Comparison of ENCODE assay signal across 25 mouse cellular contexts in the genomic region with DNA sequence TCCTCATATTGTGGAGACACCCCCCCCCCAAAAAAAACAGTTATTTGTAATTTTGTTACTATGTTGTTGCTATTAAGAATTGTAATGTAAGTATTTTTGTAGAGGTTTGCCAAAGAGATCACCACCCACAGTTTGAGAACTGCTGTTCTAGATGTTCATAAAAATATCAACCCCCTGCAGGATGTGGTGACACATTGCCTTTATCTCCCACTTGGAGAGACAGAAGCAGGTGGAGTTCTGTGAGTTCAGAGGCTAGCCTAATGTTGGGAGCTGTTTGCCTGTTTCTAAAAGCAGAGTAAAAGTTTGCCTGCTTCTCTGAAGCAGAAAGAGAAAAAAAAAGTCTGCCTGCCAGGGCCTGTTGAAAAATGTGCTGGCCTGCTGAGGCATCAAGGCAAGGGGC.
A peak's percentile ranks its signal among the peaks of the same experiment; 100 is the strongest.
DNase-seq lines count a peak whose midpoint lies in the region; ATAC-seq and TF ChIP-seq lines count a peak whose summit lies in the region.
"Had no signal": no experiment of that assay in that cellular context is flagged by ENCODE, and none has a peak within 500 bp of the region (broad histone marks: within the 10 kb centered on the region; RNA-seq: fewer than 3 reads in every experiment).

No protein-coding gene starts in this region.

- peaks cover 18 to 20% of the 10 kb centered on the region in 2 experiments for H3K4me1 ChIP-seq in MEL (ENCODE audit: control insufficient read depth in 1 of 2, insufficient read depth in 2 of 2, low read length in 2 of 2)
- H3K4me1 ChIP-seq in liver, embryonic 12.5 days, result peaks cover 10% of the 10 kb centered on the region
- no peaks in the 10 kb centered on the region for H3K4me1 ChIP-seq in lung, postnatal 0 days (ENCODE audit: insufficient read depth, low read depth, low read length)
- H3K4me1 ChIP-seq: embryonic facial prominence, embryonic 13.5 days; heart, embryonic 13.5 days; hindbrain, embryonic 15.5 days; intestine, embryonic 15.5 days; limb, embryonic 13.5 days; lung, embryonic 15.5 days; midbrain, embryonic 13.5 days; neural tube, embryonic 13.5 days; stomach, embryonic 15.5 days had no signal

- peak; percentile 84 for ATAC-seq in liver, embryonic 12.5 days
- peak; percentile 96 for ATAC-seq in megakaryocyte-erythroid progenitor cell, adult 5-6 weeks (replicated peaks; ENCODE audit: low FRiP score, low TSS enrichment, poor library complexity, severe bottlenecking)
- ATAC-seq in lung, postnatal 0 days, result no peak
- ATAC-seq: CD4-positive, CD25-positive, alpha-beta regulatory T cell, adult 4 months; forebrain, postnatal 0 days; intestine, embryonic 15.5 days; midbrain, embryonic 13.5 days had no signal

- no peak for TF ChIP-seq RAD21 in MEL (IDR thresholded peaks at IDR 0.05; ENCODE audit: low read depth, low read length)

- peak overlapping the region; percentile 12; the same call in 1 of the 2 replicates for H3K9ac ChIP-seq in MEL (ENCODE audit: control insufficient read depth, low read depth, low read length, poor library complexity, severe bottlenecking)
- H3K9ac ChIP-seq in liver, embryonic 12.5 days, result peak overlapping the region; percentile 49
- H3K9ac ChIP-seq in lung, postnatal 0 days (replicated peaks; ENCODE audit: low read depth), result no peak overlapping the region
- H3K9ac ChIP-seq: embryonic facial prominence, embryonic 13.5 days; forebrain, postnatal 0 days; heart, embryonic 13.5 days; hindbrain, embryonic 15.5 days; intestine, embryonic 15.5 days; limb, embryonic 13.5 days; lung, embryonic 15.5 days; midbrain, embryonic 13.5 days; neural tube, embryonic 13.5 days; stomach, embryonic 15.5 days had no signal

- peak in 2 of 3 experiments; percentile 11 to 14; a peak in 2 of 6 replicates for TF ChIP-seq CTCF in MEL (IDR thresholded peaks at IDR 0.05 in 2 of 3, conservative IDR thresholded peaks at IDR 0.05 in 1 of 3; ENCODE audit: control insufficient read depth in 1 of 3, insufficient read depth in 1 of 3, low read depth in 2 of 3, low read length in 3 of 3, poor library complexity in 1 of 3, severe bottlenecking in 1 of 3)
- TF ChIP-seq CTCF in lung, postnatal 0 days (IDR thresholded peaks at IDR 0.05), result no peak

- peak; percentile 81 for DNase-seq in MEL (ENCODE audit: low read depth, low spot score)
- DNase-seq in brain, adult 2 months (ENCODE audit: low read depth, low spot score), result peak; percentile 10
- DNase-seq in lung, postnatal 0 days (ENCODE audit: low spot score), result no peak
- DNase-seq in layer of hippocampus, postnatal 36 days, result no peak
- DNase-seq in embryo, embryonic 9.5 days (ENCODE audit: extremely low spot score), result no peak
- DNase-seq: adrenal gland, postnatal 25 days; cerebellum, adult 9-11 months; forebrain, postnatal 0 days; heart, postnatal 36 days; kidney, postnatal 36 days; right cerebral cortex, adult 18-20 months; spleen, adult 18-20 months; thymus, adult 18-20 months had no signal

- peak overlapping the region; percentile 40 for H3K4me2 ChIP-seq in liver, embryonic 12.5 days
- no peak overlapping the region for H3K4me2 ChIP-seq in lung, postnatal 0 days (replicated peaks; ENCODE audit: low read depth, low read length)
- H3K4me2 ChIP-seq: embryonic facial prominence, embryonic 13.5 days; heart, embryonic 13.5 days; hindbrain, embryonic 15.5 days; intestine, embryonic 15.5 days; limb, embryonic 13.5 days; lung, embryonic 15.5 days; midbrain, embryonic 13.5 days; neural tube, embryonic 13.5 days; stomach, embryonic 15.5 days had no signal

- H3K36me3 ChIP-seq in MEL (ENCODE audit: control insufficient read depth in 1 of 2, insufficient read depth in 2 of 2, low read length in 2 of 2), result peaks cover 23 to 44% of the 10 kb centered on the region in 2 experiments
- H3K36me3 ChIP-seq in liver, embryonic 12.5 days, result peaks cover 76% of the 10 kb centered on the region
- H3K36me3 ChIP-seq in lung, postnatal 0 days (ENCODE audit: insufficient read depth, low read length), result peaks cover 20% of the 10 kb centered on the region

- H3K27me3 ChIP-seq in MEL (ENCODE audit: control insufficient read depth in 1 of 2, insufficient read depth in 2 of 2, low read length in 2 of 2), result no peaks in the 10 kb centered on the region
- no peaks in the 10 kb centered on the region for H3K27me3 ChIP-seq in liver, embryonic 12.5 days (replicated peaks)
- H3K27me3 ChIP-seq in lung, postnatal 0 days (replicated peaks; ENCODE audit: insufficient read depth, low read length), result no peaks in the 10 kb centered on the region
- H3K27me3 ChIP-seq: embryonic facial prominence, embryonic 13.5 days; heart, embryonic 13.5 days; hindbrain, embryonic 15.5 days; intestine, embryonic 15.5 days; limb, embryonic 13.5 days; lung, embryonic 15.5 days; midbrain, embryonic 13.5 days; neural tube, embryonic 13.5 days; stomach, embryonic 15.5 days had no signal

- no peak overlapping the region for H3K4me3 ChIP-seq in MEL (ENCODE audit: control insufficient read depth in 1 of 2, insufficient read depth in 1 of 2, low read depth in 2 of 2, low read length in 2 of 2)
- H3K4me3 ChIP-seq in liver, embryonic 12.5 days, result no peak overlapping the region
- no peak overlapping the region for H3K4me3 ChIP-seq in lung, postnatal 0 days (ENCODE audit: low read depth, low read length)
- H3K4me3 ChIP-seq: embryonic facial prominence, embryonic 13.5 days; heart, embryonic 13.5 days; hindbrain, embryonic 15.5 days; intestine, embryonic 15.5 days; limb, embryonic 13.5 days; lung, embryonic 15.5 days; midbrain, embryonic 13.5 days; neural tube, embryonic 13.5 days; stomach, embryonic 15.5 days had no signal

- no peaks in the 10 kb centered on the region for H3K79me2 ChIP-seq in MEL (ENCODE audit: control insufficient read depth, insufficient read depth, low read length, poor library complexity)

- peak; percentile 75 to 86 for TF ChIP-seq EP300 in MEL (IDR thresholded peaks at IDR 0.05; ENCODE audit: low read depth in 1 of 2, low read length in 2 of 2)
- TF ChIP-seq EP300 in lung, postnatal 0 days (IDR thresholded peaks at IDR 0.05), result no peak

- H3K27ac ChIP-seq in MEL (ENCODE audit: control insufficient read depth, low read depth, low read length), result peak overlapping the region; percentile 60
- H3K27ac ChIP-seq in liver, embryonic 12.5 days, result peak overlapping the region; percentile 72
- H3K27ac ChIP-seq in lung, postnatal 0 days (ENCODE audit: low read length), result no peak overlapping the region
- H3K27ac ChIP-seq: embryonic facial prominence, embryonic 13.5 days; heart, embryonic 13.5 days; hindbrain, embryonic 15.5 days; intestine, embryonic 15.5 days; limb, embryonic 13.5 days; lung, embryonic 15.5 days; midbrain, embryonic 13.5 days; neural tube, embryonic 13.5 days; stomach, embryonic 15.5 days had no signal

- H3K9me3 ChIP-seq in MEL (replicated peaks; ENCODE audit: insufficient read depth, low read length), result no peaks in the 10 kb centered on the region
- H3K9me3 ChIP-seq in liver, embryonic 12.5 days (replicated peaks), result no peaks in the 10 kb centered on the region
- H3K9me3 ChIP-seq in lung, postnatal 0 days (ENCODE audit: low read length), result no peaks in the 10 kb centered on the region
- H3K9me3 ChIP-seq: embryonic facial prominence, embryonic 13.5 days; heart, embryonic 13.5 days; hindbrain, embryonic 15.5 days; intestine, embryonic 15.5 days; limb, embryonic 13.5 days; lung, embryonic 15.5 days; midbrain, embryonic 13.5 days; neural tube, embryonic 13.5 days; stomach, embryonic 15.5 days had no signal

- TF ChIP-seq POLR2A in MEL (IDR thresholded peaks at IDR 0.05; ENCODE audit: control insufficient read depth in 1 of 2, insufficient read depth in 1 of 2, low read depth in 1 of 2, low read length in 2 of 2, poor library complexity in 1 of 2), result no peak

TF ChIP-seq in MEL, 35 proteins besides CTCF, POLR2A, EP300 and RAD21:
- TF ChIP-seq MAX (IDR thresholded peaks at IDR 0.05; ENCODE audit: low read length) (peak; percentile 32; the same call in 1 of the 2 replicates), ZNF384 (IDR thresholded peaks at IDR 0.05; ENCODE audit: low read depth, low read length) (peak; percentile 23; the same call in 1 of the 2 replicates), ETS1 (IDR thresholded peaks at IDR 0.05; ENCODE audit: low read depth, low read length) (peak; percentile 54; the same call in 1 of the 2 replicates), SMC3 (IDR thresholded peaks at IDR 0.05; ENCODE audit: low read depth, low read length) (no peak), SIN3A (IDR thresholded peaks at IDR 0.05; ENCODE audit: low read length) (peak; percentile 53; the same call in 1 of the 2 replicates), MYC (IDR thresholded peaks at IDR 0.05; ENCODE audit: low read depth, low read length) (no peak), JUND (IDR thresholded peaks at IDR 0.05; ENCODE audit: low read depth, low read length) (no peak), MXI1 (IDR thresholded peaks at IDR 0.05; ENCODE audit: low read depth, low read length) (0 out of 2 replicates have a peak, but pooled peaks have one; percentile 43), GATA1 (IDR thresholded peaks at IDR 0.05; ENCODE audit: low read depth, low read length) (peak; percentile 81), TAL1 (IDR thresholded peaks at IDR 0.05; ENCODE audit: low read length) (peak; percentile 55), TCF12 (IDR thresholded peaks at IDR 0.05; ENCODE audit: low read depth, low read length) (peak; percentile 82), RCOR1 (IDR thresholded peaks at IDR 0.05; ENCODE audit: low read depth, low read length) (peak; percentile 36; the same call in 1 of the 2 replicates)

Comparison
In these comparisons a context has a peak if more than half of its experiments do, and no peak if none do; other contexts are left out.
1. DNase-seq: peak in MEL (single experiment) and brain, adult 2 months (single experiment); none in lung, postnatal 0 days (single experiment), layer of hippocampus, postnatal 36 days (0 of 2) and embryo, embryonic 9.5 days (single experiment).